Mouse (Mus musculus) hindbrain, postnatal 0 days (tissue): ENCODE results near the gene Slco2a1. TPM values are rescaled to one million over a fixed set of nuclear protein-coding genes. Genes with fewer than 3 reads are reported as not detected.

Source experiments
- ATAC-seq: fragments of 200-750 bp; cut with Nextera tagmentation; 2 replicates; pipeline ENCODE4 v1.8.0; 2017; ENCODE audit warnings: mild to moderate bottlenecking, moderate TSS enrichment, moderate library complexity
- DNase-seq: peaks from one replicate; pipeline ENCODE4 v3.0.0-alpha.2; 2015; ENCODE audit warnings: low spot score
- H3K27ac ChIP-seq: fragments of 300-500 bp; sonication (generic); 2 replicates; pipeline ENCODE4 v1.5.1; 2014; ENCODE audit warnings: mild to moderate bottlenecking
- H3K27me3 ChIP-seq: fragments of 300-500 bp; sonication (generic); 2 replicates; pipeline ENCODE4 v1.6.1; 2014; ENCODE audit warnings: low read length, mixed read lengths; ENCODE audit not compliant: insufficient read depth
- H3K36me3 ChIP-seq: fragments of 300-500 bp; sonication (generic); 2 replicates; pipeline ENCODE4 v1.6.1; 2014; ENCODE audit warnings: low read length, mixed read lengths; ENCODE audit not compliant: insufficient read depth
- H3K4me1 ChIP-seq: fragments of 300-500 bp; sonication (generic); 2 replicates; pipeline ENCODE4 v1.6.1; 2014; ENCODE audit warnings: antibody characterized with exemption, low read length, mixed read lengths; ENCODE audit not compliant: insufficient read depth
- H3K4me2 ChIP-seq: fragments of 300-500 bp; sonication (generic); 2 replicates; pipeline ENCODE4 v1.6.1; 2014; ENCODE audit warnings: low read depth, mild to moderate bottlenecking, low read length, moderate library complexity, mixed read lengths
- H3K4me3 ChIP-seq: fragments of 300-500 bp; sonication (generic); 2 replicates; pipeline ENCODE4 v1.5.1; 2014; ENCODE audit warnings: low read length
- H3K9ac ChIP-seq: fragments of 300-500 bp; sonication (generic); replicated peaks from 2 replicates; pipeline ENCODE4 v1.6.1; 2014; ENCODE audit warnings: mild to moderate bottlenecking, low read length, moderate library complexity, mixed read lengths
- H3K9me3 ChIP-seq: fragments of 300-500 bp; sonication (generic); 2 replicates; pipeline ENCODE4 v1.6.1; 2016; ENCODE audit warnings: low read length, mixed read lengths
- CTCF ChIP-seq: IDR thresholded peaks from 2 replicates; pipeline ENCODE4 v1.5.1; 2016; ENCODE audit warnings: antibody characterized with exemption, control low read depth, low read depth
- WGBS: fragments of 180-500 bp; shearing (Covaris S2); extraction: QIAGEN DNeasy Blood & Tissue Kit; methylation state at CpG from one replicate; pipeline ENCODE4 v1.1.7; 2014; 5-methylcytosine and 5-hydroxymethylcytosine counted together
- polyA plus RNA-seq: library from polyadenylated mRNA; unstranded; fragments of >200 nt; fragmentation: Nextera tagmentation; extraction: Ambion mirVana; gene quantifications from 2 replicates; pipeline ENCODE4 v1.2.1, GENCODE M21; 2015
- total RNA-seq: library from RNA; depleted of rRNA; stranded (reverse); fragments of >200 nt; gene quantifications from 2 replicates; pipeline ENCODE4 v1.2.3, GENCODE M21; 2014; rRNA removed

Slco2a1 gene
- total and polyA plus RNA-seq, 2 experiments from 2014 or later, result 4.8 to 6.3 TPM

GRCm38 (mm10) chr9:103140384-103140783 is 151.9 kb downstream of the Slco2a1 start:
- Histone ChIP-seq H3K27ac (no peak overlapping the region), H3K36me3 (0 out of 2 replicates have a peak, but pooled peaks cover 18% of the 10 kb centered on the region), H3K9ac (no peak overlapping the region), H3K4me3 (no peak overlapping the region), H3K4me1 (peaks cover 8% of the 10 kb centered on the region), H3K4me2 (no peak overlapping the region), H3K9me3 (no peaks in the 10 kb centered on the region), H3K27me3 (no peaks in the 10 kb centered on the region)
- DNase-seq (no peak), ATAC-seq (no peak)
- WGBS, result 77% methylated on average over 6 of the region's 6 CpGs
- no peak for TF ChIP-seq CTCF

- no peaks in the 10 kb centered on the region for H3K27me3 ChIP-seq
- H3K36me3 ChIP-seq, result 0 out of 2 replicates have a peak, but pooled peaks cover 18% of the 10 kb centered on the region
- H3K9me3 ChIP-seq, result no peaks in the 10 kb centered on the region
- ATAC-seq (no peak), DNase-seq (no peak)
- no peak overlapping the region for H3K4me2 ChIP-seq
- H3K9ac ChIP-seq, result no peak overlapping the region
- no peak overlapping the region for H3K27ac ChIP-seq
- peaks cover 17% of the 10 kb centered on the region for H3K4me1 ChIP-seq
- TF ChIP-seq CTCF, result no peak
- WGBS, result 76% methylated on average over 7 of the region's 7 CpGs
- H3K4me3 ChIP-seq, result no peak overlapping the region
These were observed 152.8 kb downstream of the Slco2a1 start for GRCm38 (mm10) chr9:103141266-103141665.

GRCm38 (mm10) chr9:103143881-103144280 is 155.4 kb downstream of the Slco2a1 start:
- DNase-seq, result no peak
- 56% methylated on average over 4 of the region's 4 CpGs for WGBS
- TF ChIP-seq CTCF, result no peak
- ATAC-seq, result 0 out of 2 replicates have a peak, but pooled peaks have one; percentile 13
- Histone ChIP-seq H3K4me2 (no peak overlapping the region), H3K4me3 (no peak overlapping the region), H3K4me1 (peaks cover 28% of the 10 kb centered on the region), H3K27ac (no peak overlapping the region), H3K27me3 (no peaks in the 10 kb centered on the region), H3K9me3 (no peaks in the 10 kb centered on the region), H3K36me3 (0 out of 2 replicates have a peak, but pooled peaks cover 18% of the 10 kb centered on the region), H3K9ac (no peak overlapping the region)

- Histone ChIP-seq H3K9ac (peak overlapping the region; percentile 21; the same call in 1 of the 2 replicates), H3K4me2 (no peak overlapping the region), H3K4me3 (no peak overlapping the region), H3K36me3 (0 out of 2 replicates have a peak, but pooled peaks cover 16% of the 10 kb centered on the region), H3K4me1 (peaks cover 24% of the 10 kb centered on the region), H3K27ac (peak overlapping the region; percentile 70), H3K27me3 (no peaks in the 10 kb centered on the region), H3K9me3 (no peaks in the 10 kb centered on the region)
- 47% methylated on average over 5 of the region's 5 CpGs for WGBS
- peak; percentile 3; the same call in 1 of the 2 replicates for ATAC-seq
- no peak for TF ChIP-seq CTCF
- DNase-seq, result no peak
These were observed 156.8 kb downstream of the Slco2a1 start for GRCm38 (mm10) chr9:103145351-103145750.

Other genes starting within 250 kb of the Slco2a1 start
- 41.4 and 47.7 TPM in 2 replicates for gene Ryk, start 153.8 kb upstream of the Slco2a1 start, total RNA-seq
- 9.3 and 10.2 TPM in 2 replicates for gene Ryk, start 153.8 kb upstream of the Slco2a1 start, polyA plus RNA-seq
- gene Rab6b, start 123.1 kb downstream of the Slco2a1 start, total RNA-seq, result 210 and 223 TPM in 2 replicates
- 139 and 155 TPM in 2 replicates for gene Rab6b, start 123.1 kb downstream of the Slco2a1 start, polyA plus RNA-seq
- gene Srprb, start 213.4 kb downstream of the Slco2a1 start, total RNA-seq, result 55.3 and 58.1 TPM in 2 replicates
- gene Srprb, start 213.4 kb downstream of the Slco2a1 start, polyA plus RNA-seq, result 43.1 and 44.3 TPM in 2 replicates
- gene Gm20425, start 241.6 kb downstream of the Slco2a1 start, total RNA-seq, result 0.99 and 3.7 TPM in 2 replicates
- gene Gm20425, start 241.6 kb downstream of the Slco2a1 start, polyA plus RNA-seq, result 3.3 and 5.2 TPM in 2 replicates
- gene Trf, start 241.7 kb downstream of the Slco2a1 start, total RNA-seq, result 20.2 and 44.2 TPM in 2 replicates
- 42.1 and 45.4 TPM in 2 replicates for gene Trf, start 241.7 kb downstream of the Slco2a1 start, polyA plus RNA-seq